Mouse (Mus musculus) embryo, embryonic 11 days (tissue): ENCODE measurements at regions not wholly inside any gene's neighbourhood (a gene's known extent, or its start where the extent isn't known, plus 50 kb on each side); places are given as distances from the start of the nearest gene placed in this dataset.
A peak's percentile ranks its signal among the peaks of the same experiment; 100 is the strongest.

ENCODE experiments used
- DNase-seq: peaks from one replicate; pipeline ENCODE4 v3.0.0-alpha.2; 2015

GRCm38 (mm10) chr15:50942429-50942828 is 2942.3 kb upstream of the Gm7489 start:
- no peak for DNase-seq

GRCm38 (mm10) chr15:50944976-50945375 is 2939.7 kb upstream of the Gm7489 start:
- DNase-seq, result no peak

- no peak for DNase-seq
These were observed 2925.6 kb upstream of the Gm7489 start for GRCm38 (mm10) chr15:50959109-50959508.

GRCm38 (mm10) chr15:50963606-50964005 is 2921.1 kb upstream of the Gm7489 start:
- DNase-seq, result no peak

- DNase-seq, result no peak
These were observed 2920.5 kb upstream of the Gm7489 start for GRCm38 (mm10) chr15:50964236-50964635.

GRCm38 (mm10) chr15:50967176-50967575 is 2917.5 kb upstream of the Gm7489 start:
- DNase-seq, result peak; percentile 14

GRCm38 (mm10) chr15:50970637-50971036 is 2914.1 kb upstream of the Gm7489 start:
- no peak for DNase-seq

- DNase-seq, result no peak
These were observed 2912.1 kb upstream of the Gm7489 start for GRCm38 (mm10) chr15:50972593-50972992.

GRCm38 (mm10) chr15:50974002-50974754 is 2910.5 kb upstream of the Gm7489 start:
- no peak for DNase-seq

GRCm38 (mm10) chr15:50989457-50989856 is 2895.2 kb upstream of the Gm7489 start:
- DNase-seq, result no peak

GRCm38 (mm10) chr15:50991667-50992066 is 2893.0 kb upstream of the Gm7489 start:
- DNase-seq, result no peak

GRCm38 (mm10) chr15:50992246-50992645 is 2892.5 kb upstream of the Gm7489 start:
- no peak for DNase-seq

GRCm38 (mm10) chr15:50993121-50993520 is 2891.6 kb upstream of the Gm7489 start:
- DNase-seq, result no peak

GRCm38 (mm10) chr15:50995688-50996087 is 2889.0 kb upstream of the Gm7489 start:
- no peak for DNase-seq

GRCm38 (mm10) chr15:50996296-50996695 is 2888.4 kb upstream of the Gm7489 start:
- no peak for DNase-seq

- DNase-seq, result peak; percentile 14
These were observed 2887.4 kb upstream of the Gm7489 start for GRCm38 (mm10) chr15:50997209-50997763.

- peak; percentile 12 for DNase-seq
These were observed 2845.7 kb upstream of the Gm7489 start for GRCm38 (mm10) chr15:51038968-51039367.

GRCm38 (mm10) chr15:51070538-51070937 is 2814.2 kb upstream of the Gm7489 start:
- DNase-seq, result no peak

- DNase-seq, result peak; percentile 21
These were observed 2813.5 kb upstream of the Gm7489 start for GRCm38 (mm10) chr15:51071132-51071656.

GRCm38 (mm10) chr15:51073678-51074077 is 2811.0 kb upstream of the Gm7489 start:
- no peak for DNase-seq

- DNase-seq, result no peak
These were observed 2810.5 kb upstream of the Gm7489 start for GRCm38 (mm10) chr15:51074196-51074595.

GRCm38 (mm10) chr15:51083677-51084322 is 2800.9 kb upstream of the Gm7489 start:
- DNase-seq, result no peak

GRCm38 (mm10) chr15:51092936-51093335 is 2791.8 kb upstream of the Gm7489 start:
- no peak for DNase-seq

- DNase-seq, result no peak
These were observed 2780.8 kb upstream of the Gm7489 start for GRCm38 (mm10) chr15:51103948-51104347.
